In the genomic region with DNA sequence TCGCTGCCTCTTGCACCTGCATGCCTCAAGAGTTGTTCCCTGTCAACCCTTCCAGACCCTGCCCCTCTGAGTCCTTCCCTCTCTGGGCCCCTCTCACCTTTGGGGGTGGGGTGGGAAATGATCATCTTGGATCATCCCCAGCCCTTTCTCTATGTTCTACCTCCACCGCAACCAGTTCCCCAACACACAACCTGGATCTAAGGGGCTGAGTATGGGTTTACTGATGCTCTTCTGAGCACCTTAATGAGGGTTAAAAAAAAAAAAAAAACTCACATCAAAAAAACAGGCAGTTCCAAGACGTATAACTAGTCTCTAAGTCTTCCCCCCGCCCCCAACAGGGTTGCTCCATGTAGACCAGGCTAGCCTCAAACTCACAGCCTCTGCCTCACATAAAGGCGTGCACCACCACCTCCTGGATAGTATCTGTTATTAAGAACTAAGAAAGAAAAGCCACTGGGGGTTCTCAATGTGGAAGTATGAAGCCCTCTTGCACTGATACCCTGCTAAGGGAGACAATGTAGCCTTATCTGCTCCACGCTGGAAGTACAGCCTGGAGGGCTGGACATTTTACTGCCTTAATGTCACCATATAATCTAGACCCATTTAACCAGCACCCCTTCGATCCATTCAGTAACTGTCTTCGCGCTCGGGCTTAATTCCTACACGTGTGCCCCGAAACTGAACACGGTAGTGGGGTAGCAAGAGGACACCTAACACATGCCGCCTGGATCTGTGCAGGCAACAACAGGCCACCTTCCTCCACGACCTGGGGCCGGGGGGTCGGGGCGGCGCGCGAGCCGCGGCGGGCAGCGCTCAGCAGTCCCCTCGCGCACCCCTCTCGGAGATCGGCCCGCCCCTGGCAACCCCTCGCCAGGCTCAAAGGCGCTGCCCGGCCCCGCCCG, we compare ENCODE assay signal across 8 mouse cellular contexts. TPM values are rescaled to one million over a fixed set of nuclear protein-coding genes. Genes with fewer than 3 reads are reported as not detected.
DNase-seq lines count a peak whose midpoint lies in the region; ATAC-seq and TF ChIP-seq lines count a peak whose summit lies in the region.

No protein-coding gene starts in this region.

- H3K4me1 ChIP-seq in heart, embryonic 15.5 days (replicated peaks), result peaks cover 36% of the 10 kb centered on the region
- peaks cover 3 to 18% of the 10 kb centered on the region in 2 experiments; a peak in 3 of 4 replicates for H3K4me1 ChIP-seq in MEL (ENCODE audit: control insufficient read depth in 1 of 2, insufficient read depth in 2 of 2, low read length in 2 of 2)
- peaks cover 30% of the 10 kb centered on the region for H3K4me1 ChIP-seq in forebrain, embryonic 12.5 days
- peaks cover 18 to 20% of the 10 kb centered on the region in 2 experiments for H3K4me1 ChIP-seq in liver, embryonic 14.5 days (replicated peaks; ENCODE audit: control insufficient read depth in 2 of 2, insufficient read depth in 2 of 2, low read length in 1 of 2)

- no peak for DNase-seq in heart, postnatal 36 days
- peak; percentile 69 for DNase-seq in MEL (ENCODE audit: low read depth, low spot score)
- peak in 1 of 3 experiments; percentile 17 for DNase-seq in liver, embryonic 14.5 days (ENCODE audit: low read depth in 3 of 3, low spot score in 3 of 3)
- DNase-seq in T-cell, adult 2 months (ENCODE audit: low spot score), result no peak
- no peak for DNase-seq in gastrocnemius, postnatal 14 days
- no peak for DNase-seq in kidney, postnatal 10 days

- TF ChIP-seq RAD21 in MEL (IDR thresholded peaks at IDR 0.05; ENCODE audit: low read depth, low read length), result no peak

- no peak for ATAC-seq in heart, embryonic 15.5 days (replicated peaks; ENCODE audit: insufficient number of reproducible peaks, insufficient read depth, low FRiP score, low read depth)
- no peak for ATAC-seq in forebrain, embryonic 12.5 days (ENCODE audit: low FRiP score)
- peak; percentile 81; the same call in 1 of the 2 replicates for ATAC-seq in liver, embryonic 14.5 days (ENCODE audit: insufficient read depth)

- intact Hi-C loops in heart, postnatal 36 days (cut with DNase I), result no loop called here
- intact Hi-C loops in gastrocnemius, postnatal 14 days (cut with DNase I; ENCODE audit: low total_unique reads), result no loop called here

- H3K4me2 ChIP-seq in heart, embryonic 15.5 days, result peak overlapping the region; percentile 80
- peak overlapping the region; percentile 92 for H3K4me2 ChIP-seq in forebrain, embryonic 12.5 days
- peak overlapping the region; percentile 92 for H3K4me2 ChIP-seq in liver, embryonic 14.5 days (ENCODE audit: low read depth)

- peaks cover 37% of the 10 kb centered on the region for H3K79me2 ChIP-seq in MEL (ENCODE audit: control insufficient read depth, insufficient read depth, low read length, poor library complexity)

- H3K9ac ChIP-seq in heart, embryonic 15.5 days, result peak overlapping the region; percentile 91
- H3K9ac ChIP-seq in MEL (ENCODE audit: control insufficient read depth, low read depth, low read length, poor library complexity, severe bottlenecking), result peak overlapping the region; percentile 90
- H3K9ac ChIP-seq in forebrain, embryonic 12.5 days, result peak overlapping the region; percentile 92
- peak overlapping the region; percentile 84 for H3K9ac ChIP-seq in liver, embryonic 14.5 days (replicated peaks)

- TF ChIP-seq CTCF in MEL (IDR thresholded peaks at IDR 0.05 in 2 of 3, conservative IDR thresholded peaks at IDR 0.05 in 1 of 3; ENCODE audit: control insufficient read depth in 1 of 3, insufficient read depth in 1 of 3, low read depth in 2 of 3, low read length in 3 of 3, poor library complexity in 1 of 3, severe bottlenecking in 1 of 3), result no peak
- TF ChIP-seq CTCF in liver, embryonic 14.5 days (IDR thresholded peaks at IDR 0.05; ENCODE audit: low read depth), result no peak

- no peak for TF ChIP-seq POLR2A in MEL (IDR thresholded peaks at IDR 0.05; ENCODE audit: control insufficient read depth in 1 of 2, insufficient read depth in 1 of 2, low read depth in 1 of 2, low read length in 2 of 2, poor library complexity in 1 of 2)

- no peaks in the 10 kb centered on the region for H3K27me3 ChIP-seq in heart, embryonic 15.5 days
- H3K27me3 ChIP-seq in MEL (ENCODE audit: control insufficient read depth in 1 of 2, insufficient read depth in 2 of 2, low read length in 2 of 2), result no peaks in the 10 kb centered on the region
- H3K27me3 ChIP-seq in forebrain, embryonic 12.5 days, result no peaks in the 10 kb centered on the region
- no peaks in the 10 kb centered on the region for H3K27me3 ChIP-seq in liver, embryonic 14.5 days (ENCODE audit: control insufficient read depth, insufficient read depth, low read length)

- TF ChIP-seq EP300 in MEL (IDR thresholded peaks at IDR 0.05; ENCODE audit: low read depth in 1 of 2, low read length in 2 of 2), result no peak
- no peak for TF ChIP-seq EP300 in liver, embryonic 14.5 days (IDR thresholded peaks at IDR 0.05; ENCODE audit: low read depth)

- H3K9me3 ChIP-seq in heart, embryonic 15.5 days (replicated peaks), result no peaks in the 10 kb centered on the region
- no peaks in the 10 kb centered on the region for H3K9me3 ChIP-seq in MEL (replicated peaks; ENCODE audit: insufficient read depth, low read length)
- no peaks in the 10 kb centered on the region for H3K9me3 ChIP-seq in forebrain, embryonic 12.5 days
- no peaks in the 10 kb centered on the region for H3K9me3 ChIP-seq in liver, embryonic 14.5 days (ENCODE audit: control insufficient read depth, low read length)

- H3K36me3 ChIP-seq in heart, embryonic 15.5 days, result peaks cover 23% of the 10 kb centered on the region
- H3K36me3 ChIP-seq in MEL (ENCODE audit: control insufficient read depth in 1 of 2, insufficient read depth in 2 of 2, low read length in 2 of 2), result peaks cover 15 to 16% of the 10 kb centered on the region in 2 experiments
- H3K36me3 ChIP-seq in forebrain, embryonic 12.5 days (replicated peaks), result peaks cover 32% of the 10 kb centered on the region
- peaks cover 21% of the 10 kb centered on the region for H3K36me3 ChIP-seq in liver, embryonic 14.5 days (replicated peaks; ENCODE audit: control insufficient read depth, insufficient read depth, low read depth)

- 7% methylated on average over 25 of the region's 35 CpGs for WGBS in heart, embryonic 15.5 days
- 7% methylated on average over 34 of the region's 35 CpGs for WGBS in forebrain, embryonic 12.5 days
- WGBS in liver, embryonic 14.5 days (ENCODE audit: insufficient replicate concordance), result 5% methylated on average over 35 of the region's 35 CpGs

- peak overlapping the region; percentile 94 for H3K27ac ChIP-seq in heart, embryonic 15.5 days
- H3K27ac ChIP-seq in MEL (ENCODE audit: control insufficient read depth, low read depth, low read length), result peak overlapping the region; percentile 91
- peak overlapping the region; percentile 93 for H3K27ac ChIP-seq in forebrain, embryonic 12.5 days
- peak overlapping the region; percentile 67 for H3K27ac ChIP-seq in liver, embryonic 14.5 days

- H3K4me3 ChIP-seq in heart, embryonic 15.5 days, result peak overlapping the region; percentile 84
- peak overlapping the region; percentile 94 to 100 for H3K4me3 ChIP-seq in MEL (ENCODE audit: control insufficient read depth in 1 of 2, insufficient read depth in 1 of 2, low read depth in 2 of 2, low read length in 2 of 2)
- H3K4me3 ChIP-seq in forebrain, embryonic 12.5 days (replicated peaks), result peak overlapping the region; percentile 85
- H3K4me3 ChIP-seq in liver, embryonic 14.5 days (ENCODE audit: insufficient read depth in 1 of 2, low read depth in 2 of 2, low read length in 2 of 2), result peak overlapping the region; percentile 88 to 100

RNA-seq across cellular contexts. Expression of gene Rer1, which starts 0.7 kb away (rescaled TPM):
- 117 and 120 TPM in 2 replicates for polyA plus RNA-seq in heart, embryonic 15.5 days (2015; fragmentation: Nextera tagmentation; extraction: Ambion mirVana)
- total RNA-seq in heart, postnatal 36 days (2021), result 10 to 100 TPM; 67.0 to 72.9 TPM
- 119 and 140 TPM in 2 replicates for total RNA-seq in MEL (2012; rRNA removed)
- polyA plus RNA-seq in MEL (2012; ENCODE audit: insufficient read depth in 1 of 2, insufficient read length in 2 of 2, low read depth in 1 of 2, low replicate concordance in 2 of 2, missing spikeins in 1 of 2), result 100 to 1,000 TPM; 114 to 379 TPM
- 128 and 129 TPM in 2 replicates for polyA plus RNA-seq in forebrain, embryonic 12.5 days (2016; fragmentation: Nextera tagmentation; extraction: Ambion mirVana)
- 39.6 and 50.8 TPM in 2 replicates for polyA plus RNA-seq in liver, embryonic 14.5 days (2012; rRNA removed)
- 95.1 and 97.7 TPM in 2 replicates for polyA plus RNA-seq in liver, embryonic 14.5 days (2014; fragmentation: Nextera tagmentation; extraction: Ambion mirVana)
- 10 to 100 TPM; 48.1 to 48.8 TPM for total RNA-seq in gastrocnemius, postnatal 14 days (2021)

RNA-seq across cellular contexts. Expression of gene Morn1, which starts 0.9 kb away (rescaled TPM):
- polyA plus RNA-seq in heart, embryonic 15.5 days (2015; fragmentation: Nextera tagmentation; extraction: Ambion mirVana), result 1.9 and 2.5 TPM in 2 replicates
- total RNA-seq in heart, postnatal 36 days (2021), result 1 to 10 TPM in 1 of 2 experiments, under 1 TPM in 1; 0.89 to 1.7 TPM
- total RNA-seq in MEL (2012; rRNA removed), result 3.0 and 4.4 TPM in 2 replicates
- polyA plus RNA-seq in MEL (2012; ENCODE audit: insufficient read depth in 1 of 2, insufficient read length in 2 of 2, low read depth in 1 of 2, low replicate concordance in 2 of 2, missing spikeins in 1 of 2), result 1 to 10 TPM in 1 of 2 experiments, not detected in 1; 4.1 TPM
- polyA plus RNA-seq in forebrain, embryonic 12.5 days (2016; fragmentation: Nextera tagmentation; extraction: Ambion mirVana), result 6.9 and 7.0 TPM in 2 replicates
- 1.0 and 1.1 TPM in 2 replicates for polyA plus RNA-seq in liver, embryonic 14.5 days (2012; rRNA removed)
- polyA plus RNA-seq in liver, embryonic 14.5 days (2014; fragmentation: Nextera tagmentation; extraction: Ambion mirVana), result 0.85 and 1.2 TPM in 2 replicates
- 1 to 10 TPM; 2.3 to 2.9 TPM for total RNA-seq in gastrocnemius, postnatal 14 days (2021)

RNA-seq across cellular contexts. Expression of gene Pex10, which starts 18.6 kb away (rescaled TPM):
- polyA plus RNA-seq in heart, embryonic 15.5 days (2015; fragmentation: Nextera tagmentation; extraction: Ambion mirVana), result 16.3 and 18.6 TPM in 2 replicates
- total RNA-seq in heart, postnatal 36 days (2021), result 10 to 100 TPM; 19.4 to 23.1 TPM
- 15.8 and 15.9 TPM in 2 replicates for total RNA-seq in MEL (2012; rRNA removed)
- 10 to 100 TPM in 1 of 2 experiments, not detected in 1; 21.8 TPM for polyA plus RNA-seq in MEL (2012; ENCODE audit: insufficient read depth in 1 of 2, insufficient read length in 2 of 2, low read depth in 1 of 2, low replicate concordance in 2 of 2, missing spikeins in 1 of 2)
- polyA plus RNA-seq in forebrain, embryonic 12.5 days (2016; fragmentation: Nextera tagmentation; extraction: Ambion mirVana), result 17.2 and 19.3 TPM in 2 replicates
- 6.8 and 7.1 TPM in 2 replicates for polyA plus RNA-seq in liver, embryonic 14.5 days (2012; rRNA removed)
- 1.7 and 2.6 TPM in 2 replicates for polyA plus RNA-seq in liver, embryonic 14.5 days (2014; fragmentation: Nextera tagmentation; extraction: Ambion mirVana)
- total RNA-seq in gastrocnemius, postnatal 14 days (2021), result 10 to 100 TPM; 10.7 to 11.3 TPM

RNA-seq across cellular contexts. Expression of gene Plch2, which starts 28.9 kb away (rescaled TPM):
- polyA plus RNA-seq in heart, embryonic 15.5 days (2015; fragmentation: Nextera tagmentation; extraction: Ambion mirVana), result 0.43 and 2.4 TPM in 2 replicates
- total RNA-seq in heart, postnatal 36 days (2021), result not detected
- 0.62 and 0.85 TPM in 2 replicates for total RNA-seq in MEL (2012; rRNA removed)
- polyA plus RNA-seq in MEL (2012; ENCODE audit: insufficient read depth in 1 of 2, insufficient read length in 2 of 2, low read depth in 1 of 2, low replicate concordance in 2 of 2, missing spikeins in 1 of 2), result 1 to 10 TPM in 1 of 2 experiments, not detected in 1; 1.1 TPM
- 4.2 and 5.3 TPM in 2 replicates for polyA plus RNA-seq in forebrain, embryonic 12.5 days (2016; fragmentation: Nextera tagmentation; extraction: Ambion mirVana)
- 0.09 and 0.12 TPM in 2 replicates for polyA plus RNA-seq in liver, embryonic 14.5 days (2012; rRNA removed)
- polyA plus RNA-seq in liver, embryonic 14.5 days (2014; fragmentation: Nextera tagmentation; extraction: Ambion mirVana), result 0.04 TPM in 1 of 2 replicates, not detected in the other
- total RNA-seq in gastrocnemius, postnatal 14 days (2021), result under 1 TPM in 1 of 2 experiments, not detected in 1; 0.04 TPM
